Mouse (Mus musculus): ENCODE measurements around the gene Slc25a5.
A peak's percentile ranks its signal among the peaks of the same experiment; 100 is the strongest.

The Slc25a5 gene

GRCm38 (mm10) chrX:36837069-36837676 is 41.7 kb downstream of the Slc25a5 start:
- DNase-seq (ENCODE audit: low spot score in 2 of 2): no peak

GRCm38 (mm10) chrX:36839391-36839790 is 43.9 kb downstream of the Slc25a5 start:
- DNase-seq (ENCODE audit: low spot score in 2 of 2): peak; percentile 8 to 19

GRCm38 (mm10) chrX:36841698-36842097 is 46.2 kb downstream of the Slc25a5 start:
- DNase-seq (ENCODE audit: low spot score in 2 of 2): no peak

- DNase-seq (ENCODE audit: low spot score in 2 of 2): peak in 1 of 2 experiments; percentile 3
Measured at GRCm38 (mm10) chrX:36843346-36843990, 48.0 kb downstream of the Slc25a5 start.

- DNase-seq (ENCODE audit: low spot score in 2 of 2): no peak
Measured at GRCm38 (mm10) chrX:36847152-36847551, 51.7 kb downstream of the Slc25a5 start.
